Mouse (Mus musculus) ES-Bruce4 (cell line): ENCODE data around the gene Ly6g5c. TPM values are rescaled to one million over a fixed set of nuclear protein-coding genes. Genes with fewer than 3 reads are reported as not detected.

Source experiments
- H3K27ac ChIP-seq: 2 replicates; pipeline ENCODE4 v1.5.1; 2012; ENCODE audit warnings: low read length, inconsistent platforms; ENCODE audit not compliant: insufficient read depth
- H3K27me3 ChIP-seq: 2 replicates; pipeline ENCODE4 v1.6.1; 2012; ENCODE audit warnings: mild to moderate bottlenecking, low read length, inconsistent platforms; ENCODE audit not compliant: control insufficient read depth, poor library complexity, insufficient read depth, severe bottlenecking
- H3K36me3 ChIP-seq: 2 replicates; pipeline ENCODE4 v1.6.1; 2012; ENCODE audit warnings: inconsistent platforms, mild to moderate bottlenecking, low read length, moderate library complexity; ENCODE audit not compliant: control insufficient read depth, poor library complexity, insufficient read depth, severe bottlenecking
- H3K4me1 ChIP-seq: one replicate; pipeline ENCODE4 v1.8.1; 2011; ENCODE audit warnings: low read length; ENCODE audit not compliant: control insufficient read depth, insufficient read depth
- H3K4me3 ChIP-seq: 2 replicates; pipeline ENCODE4 v1.5.1; 2011; ENCODE audit warnings: low read depth, mild to moderate bottlenecking, low read length
- H3K9ac ChIP-seq: 2 replicates; pipeline ENCODE4 v1.6.1; 2012; ENCODE audit warnings: low read depth, mild to moderate bottlenecking, inconsistent platforms; ENCODE audit not compliant: poor library complexity, severe bottlenecking
- H3K9me3 ChIP-seq: replicated peaks from 2 replicates; pipeline ENCODE4 v1.6.1; 2012; ENCODE audit warnings: mild to moderate bottlenecking, low read length, inconsistent platforms; ENCODE audit not compliant: control insufficient read depth, poor library complexity, insufficient read depth, severe bottlenecking
- CTCF ChIP-seq: IDR thresholded peaks from one replicate; pipeline ENCODE4 v1.8.1; 2011; ENCODE audit warnings: low read depth, low read length
- EP300 ChIP-seq: IDR thresholded peaks from 2 replicates; pipeline ENCODE4 v1.6.1; 2011; ENCODE audit warnings: low read depth, low read length; ENCODE audit not compliant: insufficient read depth
- POLR2A ChIP-seq: IDR thresholded peaks from one replicate; pipeline ENCODE4 v1.8.1; 2011; ENCODE audit warnings: low read length; ENCODE audit not compliant: insufficient read depth
- polyA plus RNA-seq: library from polyadenylated mRNA; stranded (reverse); fragments of >200 nt; gene quantifications from 2 replicates; pipeline ENCODE4 v1.2.4, GENCODE M21; 2011; ENCODE audit warnings: low read depth; ENCODE audit not compliant: missing spikeins, insufficient read depth, insufficient read length

Gene Ly6g5c
- polyA plus RNA-seq, 1 experiment, result not detected

GRCm38 (mm10) chr17:35096597-35096996, 11.5 kb upstream of the Ly6g5c start:
- Histone ChIP-seq H3K27ac (no peak overlapping the region), H3K9me3 (no peaks in the 10 kb centered on the region), H3K4me1 (no peaks in the 10 kb centered on the region), H3K9ac (no peak overlapping the region), H3K27me3 (no peaks in the 10 kb centered on the region), H3K36me3 (no peaks in the 10 kb centered on the region), H3K4me3 (no peak overlapping the region)
- TF ChIP-seq EP300 (no peak), CTCF (no peak), POLR2A (no peak)

GRCm38 (mm10) chr17:35097164-35097655, 10.9 kb upstream of the Ly6g5c start:
- no peaks in the 10 kb centered on the region for H3K27me3 ChIP-seq
- no peak overlapping the region for H3K27ac ChIP-seq
- no peaks in the 10 kb centered on the region for H3K36me3 ChIP-seq
- TF ChIP-seq EP300, result no peak
- TF ChIP-seq CTCF, result no peak
- no peak for TF ChIP-seq POLR2A
- H3K4me1 ChIP-seq, result no peaks in the 10 kb centered on the region
- no peaks in the 10 kb centered on the region for H3K9me3 ChIP-seq
- no peak overlapping the region for H3K4me3 ChIP-seq
- no peak overlapping the region for H3K9ac ChIP-seq

GRCm38 (mm10) chr17:35100196-35100765, 7.8 kb upstream of the Ly6g5c start:
- no peak overlapping the region for H3K9ac ChIP-seq
- H3K4me3 ChIP-seq, result no peak overlapping the region
- TF ChIP-seq POLR2A (no peak), CTCF (no peak), EP300 (no peak)
- no peaks in the 10 kb centered on the region for H3K27me3 ChIP-seq
- no peak overlapping the region for H3K27ac ChIP-seq
- H3K4me1 ChIP-seq, result no peaks in the 10 kb centered on the region
- no peaks in the 10 kb centered on the region for H3K9me3 ChIP-seq
- no peaks in the 10 kb centered on the region for H3K36me3 ChIP-seq

GRCm38 (mm10) chr17:35101161-35101560, 6.9 kb upstream of the Ly6g5c start:
- Histone ChIP-seq H3K27ac (no peak overlapping the region), H3K36me3 (no peaks in the 10 kb centered on the region), H3K4me1 (no peaks in the 10 kb centered on the region), H3K9me3 (no peaks in the 10 kb centered on the region), H3K4me3 (no peak overlapping the region), H3K9ac (no peak overlapping the region), H3K27me3 (no peaks in the 10 kb centered on the region)
- no peak for TF ChIP-seq CTCF
- TF ChIP-seq POLR2A, result no peak
- no peak for TF ChIP-seq EP300

- no peaks in the 10 kb centered on the region for H3K9me3 ChIP-seq
These were observed 5.8 kb upstream of the Ly6g5c start for GRCm38 (mm10) chr17:35102299-35102698.

GRCm38 (mm10) chr17:35103221-35103690, 4.8 kb upstream of the Ly6g5c start:
- H3K9ac ChIP-seq, result no peak overlapping the region
- no peaks in the 10 kb centered on the region for H3K9me3 ChIP-seq
- TF ChIP-seq CTCF (no peak), POLR2A (no peak), EP300 (no peak)
- H3K27ac ChIP-seq, result no peak overlapping the region
- no peak overlapping the region for H3K4me3 ChIP-seq
- H3K36me3 ChIP-seq, result no peaks in the 10 kb centered on the region
- H3K27me3 ChIP-seq, result no peaks in the 10 kb centered on the region
- no peaks in the 10 kb centered on the region for H3K4me1 ChIP-seq

More at GRCm38 (mm10) chr17:35102299-35102698, 5.8 kb upstream of the Ly6g5c start:
- no peaks in the 10 kb centered on the region for H3K4me1 ChIP-seq
- TF ChIP-seq POLR2A, result no peak
- no peaks in the 10 kb centered on the region for H3K36me3 ChIP-seq
- no peaks in the 10 kb centered on the region for H3K27me3 ChIP-seq
- H3K4me3 ChIP-seq, result no peak overlapping the region
- no peak overlapping the region for H3K9ac ChIP-seq
- no peak overlapping the region for H3K27ac ChIP-seq
